Mouse (Mus musculus) neural tube, embryonic 11.5 days (tissue): ENCODE measurements around the gene Srp9. TPM values are rescaled to one million over a fixed set of nuclear protein-coding genes. Genes with fewer than 3 reads are reported as not detected.

ENCODE experiments used
- ATAC-seq: fragments of 200-750 bp; cut with Nextera tagmentation; 2 replicates; pipeline ENCODE4 v1.8.0; 2017; ENCODE audit warnings: moderate number of reproducible peaks, mild to moderate bottlenecking, moderate TSS enrichment, moderate library complexity; ENCODE audit not compliant: insufficient read depth, low FRiP score, low TSS enrichment
- DNase-seq: peaks from one replicate; pipeline ENCODE4 v3.0.0-alpha.2; 2015; ENCODE audit warnings: low spot score
- H3K27ac ChIP-seq: fragments of 300-500 bp; sonication (generic); 2 replicates; pipeline ENCODE4 v1.5.1; 2014; ENCODE audit warnings: low read depth, mild to moderate bottlenecking, low read length
- H3K27me3 ChIP-seq: fragments of 300-500 bp; sonication (generic); 2 replicates; pipeline ENCODE4 v1.6.1; 2014; ENCODE audit warnings: mild to moderate bottlenecking, low read length, mixed read lengths; ENCODE audit not compliant: control insufficient read depth, insufficient read depth
- H3K36me3 ChIP-seq: fragments of 300-500 bp; sonication (generic); 2 replicates; pipeline ENCODE4 v1.6.1; 2014; ENCODE audit warnings: mild to moderate bottlenecking, low read length, moderate library complexity, mixed read lengths; ENCODE audit not compliant: control insufficient read depth, insufficient read depth
- H3K4me1 ChIP-seq: fragments of 300-500 bp; sonication (generic); 2 replicates; pipeline ENCODE4 v1.6.1; 2014; ENCODE audit warnings: low read length, mixed read lengths; ENCODE audit not compliant: control insufficient read depth, insufficient read depth
- H3K4me2 ChIP-seq: fragments of 300-500 bp; sonication (generic); 2 replicates; pipeline ENCODE4 v1.6.1; 2014; ENCODE audit warnings: low read depth, mild to moderate bottlenecking, moderate library complexity
- H3K4me3 ChIP-seq: fragments of 300-500 bp; sonication (generic); 2 replicates; pipeline ENCODE4 v1.5.1; 2014; ENCODE audit warnings: low read depth, low read length
- H3K9ac ChIP-seq: fragments of 300-500 bp; sonication (generic); 2 replicates; pipeline ENCODE4 v1.6.1; 2014; ENCODE audit warnings: mild to moderate bottlenecking, low read length
- H3K9me3 ChIP-seq: fragments of 300-500 bp; sonication (generic); 2 replicates; pipeline ENCODE4 v1.6.1; 2016; ENCODE audit warnings: low read length; ENCODE audit not compliant: control insufficient read depth
- WGBS: fragments of 180-500 bp; shearing (Covaris S2); extraction: QIAGEN DNeasy Blood & Tissue Kit; methylation state at CpG from one replicate; pipeline ENCODE4 v1.1.7; 2014; 5-methylcytosine and 5-hydroxymethylcytosine counted together
- polyA plus RNA-seq: library from polyadenylated mRNA; unstranded; fragments of >200 nt; fragmentation: Nextera tagmentation; extraction: Ambion mirVana; gene quantifications from 2 replicates; pipeline ENCODE4 v1.2.1, GENCODE M21; 2014

Gene Srp9
- polyA plus RNA-seq, 1 experiment from 2014 or later = 151 TPM

GRCm38 (mm10) chr1:182090298-182090677 is 34.2 kb upstream of the Srp9 start:
- H3K27me3 ChIP-seq = no peaks in the 10 kb centered on the region
- 0 out of 2 replicates have a peak overlapping the region, but pooled peaks have one; percentile 34 for H3K27ac ChIP-seq
- DNase-seq (no peak), ATAC-seq (no peak)
- H3K4me2 ChIP-seq = no peak overlapping the region
- no peaks in the 10 kb centered on the region for H3K9me3 ChIP-seq
- H3K4me1 ChIP-seq = peaks cover 24% of the 10 kb centered on the region
- 22% methylated on average over 5 of the region's 5 CpGs for WGBS
- no peak overlapping the region for H3K4me3 ChIP-seq
- H3K9ac ChIP-seq = no peak overlapping the region; the same call in 1 of the 2 replicates
- H3K36me3 ChIP-seq = no peaks in the 10 kb centered on the region

- H3K9me3 ChIP-seq = no peaks in the 10 kb centered on the region
- DNase-seq (no peak), ATAC-seq (no peak)
- 45% methylated on average over 7 of the region's 7 CpGs for WGBS
- peaks cover 24% of the 10 kb centered on the region for H3K4me1 ChIP-seq
- H3K27ac ChIP-seq = no peak overlapping the region
- no peak overlapping the region for H3K9ac ChIP-seq
- no peak overlapping the region for H3K4me3 ChIP-seq
- H3K4me2 ChIP-seq = no peak overlapping the region
- no peaks in the 10 kb centered on the region for H3K36me3 ChIP-seq
- H3K27me3 ChIP-seq = no peaks in the 10 kb centered on the region
Observed at GRCm38 (mm10) chr1:182091261-182091660, 33.3 kb upstream of the Srp9 start.

DNA sequence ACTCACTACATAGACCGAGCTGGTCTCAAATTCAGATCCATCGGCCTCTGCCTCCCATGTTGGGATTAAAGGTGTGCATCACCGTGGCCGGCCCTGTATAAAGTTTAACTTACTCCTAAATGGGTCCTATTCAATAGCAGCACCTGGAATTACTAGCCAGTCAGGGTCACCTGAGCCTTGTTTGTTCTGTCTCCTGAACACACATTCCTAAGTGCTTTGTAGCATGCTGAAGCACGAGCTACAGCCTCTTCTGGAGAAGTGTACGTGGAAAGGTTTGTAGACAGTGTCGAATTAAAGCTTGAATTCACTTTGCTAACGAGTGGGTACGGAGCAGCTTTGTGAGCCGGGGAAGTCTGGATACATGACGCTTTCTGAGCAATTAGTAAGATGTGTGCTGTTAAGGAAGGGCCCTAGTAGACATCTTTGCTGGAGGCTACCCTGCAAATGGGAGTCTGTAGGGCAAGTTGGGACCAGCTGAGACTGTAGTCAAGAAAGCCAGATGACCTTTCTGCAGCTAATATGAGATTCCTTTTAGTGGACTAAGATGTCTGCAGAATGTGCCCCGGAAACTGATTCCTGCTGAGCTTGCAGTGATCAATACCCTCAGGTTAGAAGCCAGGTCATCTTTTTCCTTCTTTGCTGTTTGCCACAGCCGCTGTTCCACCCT is 32.7 kb upstream of the Srp9 start:
- ATAC-seq (no peak), DNase-seq (no peak)
- Histone ChIP-seq H3K4me1 (peaks cover 24% of the 10 kb centered on the region), H3K4me2 (no peak overlapping the region), H3K27me3 (no peaks in the 10 kb centered on the region), H3K27ac (no peak overlapping the region), H3K9ac (no peak overlapping the region), H3K36me3 (no peaks in the 10 kb centered on the region), H3K4me3 (no peak overlapping the region), H3K9me3 (no peaks in the 10 kb centered on the region)
- 79% methylated on average over 13 of the region's 13 CpGs for WGBS

GRCm38 (mm10) chr1:182092413-182092800 is 32.1 kb upstream of the Srp9 start:
- DNase-seq = no peak
- Histone ChIP-seq H3K9ac (no peak overlapping the region), H3K27me3 (no peaks in the 10 kb centered on the region), H3K36me3 (no peaks in the 10 kb centered on the region), H3K27ac (no peak overlapping the region), H3K4me3 (no peak overlapping the region), H3K4me2 (no peak overlapping the region), H3K4me1 (peaks cover 24% of the 10 kb centered on the region), H3K9me3 (no peaks in the 10 kb centered on the region)
- ATAC-seq = no peak
- WGBS = 73% methylated on average over 5 of the region's 5 CpGs

DNA sequence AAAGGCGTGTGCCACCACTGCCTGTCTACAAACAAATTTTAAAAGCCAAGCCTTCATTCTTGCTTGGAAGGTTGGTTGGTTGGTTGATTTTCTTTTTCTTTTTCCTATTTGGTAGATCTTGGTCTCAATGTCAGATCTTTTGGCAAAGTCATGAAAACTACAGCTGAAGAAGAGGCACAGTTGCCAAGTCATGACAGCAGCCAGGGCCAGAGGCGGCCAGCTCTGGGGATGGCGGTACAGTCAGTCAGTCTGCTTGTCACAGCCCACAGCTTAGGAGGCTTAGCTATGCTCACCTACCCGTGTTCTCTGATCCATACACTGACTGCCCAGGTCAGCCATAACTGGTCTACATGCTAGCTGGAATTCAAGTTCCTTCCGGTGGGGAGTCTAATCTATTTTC is 31.1 kb upstream of the Srp9 start:
- Histone ChIP-seq H3K27me3 (no peaks in the 10 kb centered on the region), H3K9me3 (no peaks in the 10 kb centered on the region), H3K4me2 (no peak overlapping the region), H3K27ac (no peak overlapping the region), H3K4me1 (peaks cover 22% of the 10 kb centered on the region), H3K36me3 (no peaks in the 10 kb centered on the region), H3K9ac (no peak overlapping the region), H3K4me3 (no peak overlapping the region)
- ATAC-seq (no peak), DNase-seq (no peak)
- WGBS = 88% methylated on average over 5 of the region's 5 CpGs

GRCm38 (mm10) chr1:182094473-182095136 is 29.9 kb upstream of the Srp9 start:
- Histone ChIP-seq H3K4me2 (no peak overlapping the region), H3K27ac (no peak overlapping the region), H3K9ac (no peak overlapping the region), H3K9me3 (no peaks in the 10 kb centered on the region), H3K36me3 (no peaks in the 10 kb centered on the region), H3K4me1 (peaks cover 11% of the 10 kb centered on the region), H3K27me3 (no peaks in the 10 kb centered on the region), H3K4me3 (no peak overlapping the region)
- ATAC-seq = no peak
- DNase-seq = no peak
- WGBS = 42% methylated on average over 15 of the region's 15 CpGs

GRCm38 (mm10) chr1:182095240-182095741 is 29.2 kb upstream of the Srp9 start:
- H3K27me3 ChIP-seq = no peaks in the 10 kb centered on the region
- no peak overlapping the region for H3K4me2 ChIP-seq
- no peak overlapping the region for H3K27ac ChIP-seq
- H3K9me3 ChIP-seq = no peaks in the 10 kb centered on the region
- 22% methylated on average over 10 of the region's 10 CpGs for WGBS
- peaks cover 5% of the 10 kb centered on the region for H3K4me1 ChIP-seq
- no peaks in the 10 kb centered on the region for H3K36me3 ChIP-seq
- H3K9ac ChIP-seq = no peak overlapping the region
- no peak overlapping the region for H3K4me3 ChIP-seq
- DNase-seq (no peak), ATAC-seq (no peak)

DNA sequence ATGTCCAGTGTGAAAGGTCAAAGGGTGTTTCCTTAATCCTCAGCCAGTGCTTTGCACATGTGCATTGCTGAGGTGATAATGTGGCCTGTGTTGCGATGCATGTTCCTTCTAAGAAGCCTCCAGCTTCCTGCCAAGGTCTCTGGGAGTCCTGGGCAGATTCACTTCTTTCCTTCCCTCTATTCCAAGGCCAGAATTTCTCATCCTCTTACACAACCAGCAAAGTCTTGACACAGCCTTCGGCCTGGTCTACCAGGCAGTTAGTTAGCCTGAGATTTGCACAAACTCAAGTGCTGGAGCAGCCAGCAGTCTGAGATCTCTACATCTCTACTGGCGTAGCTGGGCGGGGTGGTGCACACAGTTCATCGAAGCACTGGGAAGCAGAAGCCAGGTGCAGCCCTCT is 27.8 kb upstream of the Srp9 start:
- 94% methylated on average over 5 of the region's 5 CpGs for WGBS
- ATAC-seq (no peak), DNase-seq (no peak)
- Histone ChIP-seq H3K4me1 (0 out of 2 replicates have a peak, but pooled peaks cover under 1% of the 10 kb centered on the region), H3K4me2 (no peak overlapping the region), H3K27ac (no peak overlapping the region), H3K36me3 (no peaks in the 10 kb centered on the region), H3K9ac (no peak overlapping the region), H3K27me3 (no peaks in the 10 kb centered on the region), H3K9me3 (no peaks in the 10 kb centered on the region), H3K4me3 (no peak overlapping the region)

GRCm38 (mm10) chr1:182099062-182099461 is 25.5 kb upstream of the Srp9 start:
- Histone ChIP-seq H3K9ac (no peak overlapping the region), H3K4me3 (no peak overlapping the region), H3K4me1 (peaks cover 6% of the 10 kb centered on the region; the same call in 1 of the 2 replicates), H3K9me3 (no peaks in the 10 kb centered on the region), H3K36me3 (no peaks in the 10 kb centered on the region), H3K27ac (no peak overlapping the region), H3K4me2 (no peak overlapping the region), H3K27me3 (no peaks in the 10 kb centered on the region)
- 43% methylated on average over 5 of the region's 5 CpGs for WGBS
- DNase-seq (no peak), ATAC-seq (no peak)
